Mouse (Mus musculus) heart, adult 8-10 months (tissue): ENCODE results near the gene Primpol. TPM values are rescaled to one million over a fixed set of nuclear protein-coding genes. Genes with fewer than 3 reads are reported as not detected.
"Not testable (repeated sequence)": the region's sequence is repeated elsewhere in the genome, so short reads cannot be mapped to it uniquely, and the experiment has no call there.

Experiments
- DNase-seq: peaks from one replicate; pipeline ENCODE4 v3.0.0; 2022; ENCODE audit warnings: low spot score
- total RNA-seq, 4 experiments: library from RNA; stranded (reverse); gene quantifications; 2 replicates each; pipeline ENCODE4 v1.2.4; 2022

Primpol gene
- total RNA-seq, 4 experiments from 2014 or later = 1.4 to 2.0 (median 1.7) TPM

GRCm38 (mm10) chr8:46603587-46603986 is 13.4 kb downstream of the Primpol start:
- no peak for DNase-seq

- no peak for DNase-seq
Measured at GRCm38 (mm10) chr8:46600959-46601707, 15.9 kb downstream of the Primpol start.

GRCm38 (mm10) chr8:46599314-46599904 is 17.6 kb downstream of the Primpol start:
- DNase-seq = no peak

- DNase-seq = no peak
Measured at GRCm38 (mm10) chr8:46598753-46599152, 18.3 kb downstream of the Primpol start.

GRCm38 (mm10) chr8:46598114-46598513 is 18.9 kb downstream of the Primpol start:
- DNase-seq = no peak

GRCm38 (mm10) chr8:46597411-46597810 is 19.6 kb downstream of the Primpol start:
- no peak for DNase-seq

DNA sequence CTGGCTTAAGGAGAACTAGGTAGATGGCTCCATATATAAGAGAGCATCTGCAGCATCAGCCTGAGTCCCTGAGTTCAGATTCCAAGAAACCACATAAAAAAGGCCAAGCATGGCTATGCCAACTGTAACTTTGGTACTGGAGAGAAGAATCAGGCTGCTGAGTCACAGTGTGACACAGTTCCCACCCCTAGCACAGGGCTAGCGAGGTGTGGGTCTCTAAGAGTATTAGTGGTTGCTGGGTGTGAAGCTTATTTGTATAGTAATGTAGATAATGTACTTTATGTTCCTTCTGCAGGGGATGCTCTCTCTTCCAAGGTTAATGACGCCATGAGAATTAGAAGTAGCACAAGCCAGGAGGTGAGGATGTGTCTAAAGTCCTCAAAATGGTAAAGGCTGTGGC is 20.5 kb downstream of the Primpol start:
- no peak for DNase-seq

GRCm38 (mm10) chr8:46595593-46595992 is 21.4 kb downstream of the Primpol start:
- peak; percentile 27 for DNase-seq

DNA sequence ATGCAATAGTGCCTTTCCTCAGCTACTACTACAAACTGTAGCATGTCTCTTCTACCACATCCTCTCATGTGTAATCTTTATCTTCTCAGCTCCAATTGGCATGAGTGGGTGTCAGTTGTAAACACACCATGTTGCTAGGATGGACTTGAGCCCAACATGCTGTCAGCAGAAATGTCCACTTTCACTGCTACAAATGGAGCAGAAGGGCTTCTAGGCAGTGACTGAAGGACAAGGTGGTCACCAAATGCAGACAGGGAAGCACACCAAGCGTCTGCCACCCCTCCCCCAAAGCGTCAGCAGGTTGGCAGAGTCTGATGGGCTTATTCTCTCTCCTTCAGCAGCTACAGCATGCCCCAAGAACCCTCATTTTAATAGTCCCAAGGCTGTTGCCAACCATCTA is 23.2 kb downstream of the Primpol start:
- no peak for DNase-seq

DNA sequence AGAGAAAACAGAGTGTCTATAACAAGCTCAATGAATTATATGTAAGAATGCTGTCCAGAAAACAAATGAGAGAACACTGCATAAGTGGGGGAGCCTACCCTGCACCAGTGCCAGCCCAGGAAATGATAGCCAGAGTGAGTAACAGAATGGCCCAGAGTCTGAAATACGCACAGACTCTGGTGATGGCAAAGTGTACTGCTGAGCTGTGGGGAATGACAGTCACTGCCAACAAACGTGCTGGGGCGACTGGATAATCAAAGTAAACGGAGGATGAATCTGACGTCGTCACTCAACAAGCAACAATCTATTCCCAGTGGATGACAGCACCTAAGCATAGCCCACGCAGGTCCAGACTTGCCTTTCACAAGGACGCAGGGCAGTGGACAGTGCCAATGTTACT is 23.9 kb downstream of the Primpol start:
- DNase-seq = no peak

DNA sequence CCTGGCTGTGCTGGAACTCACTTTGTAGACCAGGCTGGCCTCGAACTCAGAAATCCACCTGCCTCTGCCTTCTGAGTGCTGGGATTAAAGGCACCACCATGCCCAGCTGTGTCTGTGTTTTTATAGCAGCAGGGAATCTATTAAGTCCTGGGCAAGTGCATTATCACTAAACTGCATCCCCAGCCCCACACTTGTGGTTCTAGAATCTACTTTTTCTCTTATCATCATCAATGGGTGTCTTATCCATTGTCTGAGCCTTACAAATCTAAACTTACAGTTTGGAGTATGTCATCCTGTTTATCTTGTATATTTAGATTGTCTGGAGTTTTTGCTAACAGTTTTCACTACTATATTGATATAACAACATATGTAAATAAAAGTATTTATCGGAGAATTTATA is 28.3 kb downstream of the Primpol start:
- no peak for DNase-seq

DNA sequence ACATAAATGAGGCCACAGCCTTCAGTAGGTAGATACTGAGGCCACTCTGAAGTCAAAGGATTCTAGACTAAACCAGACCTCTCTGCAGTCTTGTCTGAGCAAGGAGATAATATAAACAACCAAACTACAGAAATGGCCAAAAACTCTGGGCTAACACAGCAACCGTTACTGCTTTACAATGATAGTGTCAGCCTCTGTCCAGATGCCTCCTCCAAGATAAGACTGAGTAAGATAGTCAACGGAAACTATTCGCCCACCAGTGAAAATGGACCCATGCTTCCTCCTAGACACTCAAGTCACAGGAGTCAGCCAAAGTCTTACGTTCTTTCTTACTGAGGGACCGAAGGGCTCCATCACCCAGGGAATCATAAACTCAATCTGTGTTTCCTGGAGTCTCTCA is 29.1 kb downstream of the Primpol start:
- DNase-seq = no peak

DNA sequence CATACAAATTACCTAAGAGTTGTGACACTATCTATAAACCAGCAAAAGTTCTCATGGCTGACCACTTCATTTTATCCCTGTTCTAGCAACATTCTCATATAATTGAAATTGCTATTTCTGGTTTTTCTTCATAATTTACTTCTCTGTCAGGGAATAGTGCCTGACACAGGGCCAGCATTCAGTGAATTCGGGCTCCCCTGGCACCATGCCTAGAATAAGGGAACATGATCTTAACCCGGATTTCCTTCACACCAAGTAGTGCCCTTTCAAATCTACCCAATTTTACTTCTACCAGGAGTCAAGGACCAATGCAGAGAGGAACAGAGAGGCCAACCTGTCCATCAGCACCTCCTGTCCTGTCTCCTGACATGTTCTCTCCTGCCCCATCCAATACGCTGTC is 31.4 kb downstream of the Primpol start:
- no peak for DNase-seq

- not testable (repeated sequence) for DNase-seq
Measured at GRCm38 (mm10) chr8:46584328-46584727, 32.7 kb downstream of the Primpol start.

DNA sequence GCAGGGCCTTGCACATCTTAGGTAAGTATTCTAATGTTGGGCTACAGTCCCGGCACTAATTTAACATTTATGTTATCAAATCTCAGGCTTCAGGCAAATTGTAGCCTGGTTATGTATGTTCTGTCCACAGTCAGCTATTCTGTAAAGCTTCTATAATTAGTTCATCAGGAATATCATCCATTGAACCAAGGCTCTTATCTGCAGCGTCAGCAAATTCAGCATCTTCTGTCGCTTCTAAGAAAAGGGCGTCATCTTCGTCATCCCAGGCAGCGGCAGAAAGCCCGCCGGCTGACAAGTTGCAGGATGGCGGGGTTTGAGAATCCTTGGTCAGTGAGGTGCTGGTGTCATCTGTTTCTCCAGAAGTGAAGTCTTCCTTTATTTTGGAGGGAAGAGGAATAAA is 38.2 kb downstream of the Primpol start:
- no peak for DNase-seq

DNA sequence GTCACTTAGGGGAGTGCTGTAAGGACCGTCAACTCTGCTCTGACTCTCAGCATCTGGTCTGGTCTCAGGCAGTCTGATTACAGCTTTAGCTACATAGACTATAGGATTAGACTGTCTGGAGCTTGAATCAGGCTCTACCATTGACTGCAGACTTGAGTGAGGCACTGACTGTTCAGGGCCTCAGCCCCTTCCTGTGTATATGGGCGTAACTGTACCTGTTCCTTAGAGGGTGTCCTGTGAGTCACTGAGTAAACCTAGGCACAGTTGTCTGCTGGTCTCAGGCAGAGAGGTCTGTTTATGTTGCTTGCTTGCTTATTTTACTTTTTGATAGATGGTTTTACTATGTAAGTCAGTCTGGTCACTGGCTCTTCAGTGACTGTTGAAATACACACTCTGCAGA is 43.0 kb downstream of the Primpol start:
- DNase-seq = no peak

DNA sequence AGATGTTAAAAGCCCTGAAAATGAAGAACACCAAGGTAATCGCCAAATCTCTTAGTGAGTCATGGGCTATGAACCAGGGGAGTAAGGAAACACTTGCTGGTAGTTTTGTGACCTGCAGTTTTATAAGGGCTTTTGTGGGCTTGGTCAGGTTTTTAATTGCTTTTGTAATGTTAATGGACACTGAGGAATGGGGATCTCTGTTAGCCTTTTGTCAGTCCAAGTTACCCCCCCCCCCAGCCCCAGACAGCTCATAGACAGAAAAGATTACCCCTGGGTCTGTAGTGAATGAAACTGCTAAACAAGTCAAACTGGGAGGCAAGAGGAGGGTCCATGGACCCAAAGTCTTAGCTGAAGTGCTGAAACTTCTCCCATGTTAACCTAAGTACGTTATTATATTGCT is 43.6 kb downstream of the Primpol start:
- DNase-seq = no peak

DNA sequence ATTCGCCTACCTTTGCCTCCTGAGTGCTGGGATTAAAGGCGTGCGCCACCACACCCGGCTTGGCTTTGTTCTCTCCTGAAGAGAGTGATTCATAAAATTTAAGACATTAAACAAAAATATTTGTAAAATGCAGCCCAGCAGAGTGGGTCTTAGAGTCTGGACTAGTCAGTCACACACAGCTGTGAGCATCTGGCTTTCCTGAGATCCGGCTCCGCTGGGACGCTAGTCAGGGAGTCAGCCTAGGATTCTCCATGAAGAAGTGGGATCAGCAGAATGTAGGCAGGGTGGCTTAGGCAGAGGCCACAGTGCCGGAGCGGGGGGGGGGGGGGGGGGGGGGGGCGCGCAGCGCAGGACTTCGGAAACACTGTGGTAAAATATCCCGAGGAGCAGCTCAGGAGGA is 46.3 kb downstream of the Primpol start:
- peak; percentile 11 for DNase-seq

GRCm38 (mm10) chr8:46569659-46570441 is 47.2 kb downstream of the Primpol start:
- no peak for DNase-seq

DNA sequence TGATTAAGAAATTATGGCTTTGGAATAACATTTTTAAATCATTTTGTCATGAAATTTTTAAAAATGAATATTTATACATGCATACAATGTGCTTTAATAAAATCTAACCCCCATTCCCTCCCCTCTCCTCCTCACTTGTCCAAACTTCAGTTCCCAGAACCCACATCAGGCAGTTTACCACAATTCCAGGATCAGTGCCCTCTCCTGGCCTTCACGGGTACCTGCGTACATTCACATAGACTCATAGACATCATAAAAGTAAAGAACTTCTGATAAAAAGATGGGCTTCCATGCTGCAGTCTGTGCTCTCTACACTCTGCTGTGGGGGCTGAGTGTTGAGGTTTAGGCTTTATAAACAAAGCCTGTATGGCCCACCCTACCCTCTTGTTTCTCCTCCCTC is 48.1 kb downstream of the Primpol start:
- DNase-seq = no peak

- DNase-seq = no peak
Measured at GRCm38 (mm10) chr8:46567946-46568345, 49.1 kb downstream of the Primpol start.

DNA sequence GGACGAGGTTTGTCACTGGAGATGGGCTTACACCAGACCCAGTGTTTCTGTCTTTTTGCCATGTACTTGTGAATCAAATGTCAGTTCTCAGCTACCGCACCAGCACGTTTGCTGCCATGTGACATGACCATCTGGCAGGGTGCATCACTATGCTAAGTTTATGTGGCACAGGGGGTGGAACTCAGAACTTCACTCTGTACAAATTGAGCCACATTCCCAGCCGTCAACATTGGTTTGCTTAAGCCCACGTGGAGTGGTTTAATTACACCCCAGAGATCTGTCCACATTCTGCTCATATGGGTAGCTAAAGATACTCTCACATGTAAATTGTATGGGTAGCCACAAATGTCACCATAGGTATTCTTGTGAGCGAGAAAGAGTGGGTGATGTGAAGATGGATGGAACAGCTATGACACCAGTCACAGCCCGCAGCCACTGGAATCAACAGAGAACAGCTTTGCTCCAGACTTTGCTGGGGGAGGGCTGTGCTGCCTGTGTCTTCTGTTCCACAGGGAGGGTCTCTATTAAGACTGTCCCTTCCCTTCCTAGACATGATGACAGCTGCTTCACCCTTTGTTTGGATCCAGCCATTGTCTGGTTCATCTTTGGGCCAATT is 50.0 kb downstream of the Primpol start:
- DNase-seq = no peak
